Mouse (Mus musculus) kidney, embryonic 15.5 days (tissue): ENCODE measurements around the gene Apobr. TPM values are rescaled to one million over a fixed set of nuclear protein-coding genes. Genes with fewer than 3 reads are reported as not detected.

Experiments used
- ATAC-seq: fragments of 200-750 bp; cut with Nextera tagmentation; replicated peaks from 2 replicates; pipeline ENCODE4 v1.8.0; 2017; ENCODE audit warnings: moderate TSS enrichment; ENCODE audit not compliant: low FRiP score
- H3K27ac ChIP-seq: fragments of 300-500 bp; sonication (generic); 2 replicates; pipeline ENCODE4 v1.5.1; 2015; ENCODE audit warnings: mild to moderate bottlenecking, inconsistent platforms
- H3K27me3 ChIP-seq: fragments of 300-500 bp; sonication (generic); 2 replicates; pipeline ENCODE4 v1.6.1; 2015; ENCODE audit warnings: inconsistent platforms
- H3K36me3 ChIP-seq: fragments of 300-500 bp; sonication (generic); 2 replicates; pipeline ENCODE4 v1.6.1; 2015; ENCODE audit warnings: inconsistent platforms
- H3K4me1 ChIP-seq: fragments of 300-500 bp; sonication (generic); 2 replicates; pipeline ENCODE4 v1.6.1; 2015; ENCODE audit warnings: inconsistent platforms
- H3K4me2 ChIP-seq: fragments of 300-500 bp; sonication (generic); 2 replicates; pipeline ENCODE4 v1.6.1; 2015; ENCODE audit warnings: moderate library complexity, mild to moderate bottlenecking, inconsistent platforms
- H3K4me3 ChIP-seq: fragments of 300-500 bp; sonication (generic); replicated peaks from 2 replicates; pipeline ENCODE4 v1.5.1; 2015; ENCODE audit warnings: mild to moderate bottlenecking, inconsistent platforms
- H3K9ac ChIP-seq: fragments of 300-500 bp; sonication (generic); 2 replicates; pipeline ENCODE4 v1.6.1; 2015; ENCODE audit warnings: mild to moderate bottlenecking, inconsistent platforms
- H3K9me3 ChIP-seq: fragments of 300-500 bp; sonication (generic); replicated peaks from 2 replicates; pipeline ENCODE4 v1.6.1; 2016; ENCODE audit warnings: inconsistent platforms
- WGBS: fragments of 180-500 bp; shearing (Covaris S2); methylation state at CpG from one replicate; pipeline ENCODE4 v1.1.7; 2015; ENCODE audit warnings: mixed read lengths; 5-methylcytosine and 5-hydroxymethylcytosine counted together
- polyA plus RNA-seq: library from polyadenylated mRNA; unstranded; fragments of >200 nt; fragmentation: Nextera tagmentation; extraction: Ambion mirVana; gene quantifications from 2 replicates; pipeline ENCODE4 v1.2.1, GENCODE M21; 2015

Apobr gene
- polyA plus RNA-seq, 1 experiment from 2014 or later = 0.82 TPM

DNA sequence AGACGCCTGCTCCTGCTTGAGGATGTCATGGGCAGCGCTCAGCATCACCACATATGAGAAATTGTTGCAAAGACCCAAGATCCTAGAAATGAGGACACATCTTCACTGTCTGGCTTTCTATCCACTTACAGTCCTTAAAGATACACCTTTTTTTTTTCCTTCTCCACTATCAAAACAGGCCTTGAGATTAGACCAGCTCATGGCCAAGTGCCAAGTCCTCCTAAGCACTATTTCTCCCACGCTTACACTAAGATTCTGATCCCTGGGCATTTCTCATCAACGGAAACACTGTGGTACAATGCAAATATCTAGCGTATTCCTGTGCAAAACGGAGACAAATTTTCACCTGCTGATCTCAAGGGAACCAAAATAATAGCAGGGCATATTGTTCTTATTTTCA is 3.1 kb upstream of the Apobr start:
- 82% methylated on average over 6 of the region's 6 CpGs for WGBS
- Histone ChIP-seq H3K9ac (0 out of 2 replicates have a peak overlapping the region, but pooled peaks have one; percentile 21), H3K36me3 (peaks cover 19% of the 10 kb centered on the region), H3K27ac (no peak overlapping the region), H3K9me3 (no peaks in the 10 kb centered on the region), H3K4me1 (peaks cover 8% of the 10 kb centered on the region; the same call in 1 of the 2 replicates), H3K27me3 (peaks cover 5% of the 10 kb centered on the region), H3K4me2 (0 out of 2 replicates have a peak overlapping the region, but pooled peaks have one; percentile 6), H3K4me3 (no peak overlapping the region)
- no peak for ATAC-seq

DNA sequence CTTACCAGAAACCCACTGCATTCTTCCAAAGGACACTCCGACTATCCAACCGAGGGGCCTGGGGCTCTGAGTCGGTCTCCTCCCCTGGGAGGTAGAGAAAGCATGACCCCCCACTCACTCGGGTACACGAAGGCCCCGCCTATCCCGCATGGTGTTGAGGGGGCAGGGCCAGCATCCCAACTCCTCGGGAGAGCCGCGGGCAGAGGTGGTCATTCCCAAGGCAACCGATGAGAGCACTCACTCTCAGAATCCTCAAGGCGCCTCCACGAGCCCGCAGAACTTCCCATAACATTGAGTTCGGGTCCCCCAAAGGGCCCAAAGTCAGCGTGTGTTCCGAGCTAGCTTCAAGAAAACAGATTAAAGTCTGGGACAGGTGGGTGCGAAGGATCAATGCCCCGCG is 2.0 kb upstream of the Apobr start:
- peak overlapping the region; percentile 52 for H3K9ac ChIP-seq
- peak; percentile 63 for ATAC-seq
- peak overlapping the region; percentile 90; the same call in 1 of the 2 replicates for H3K27ac ChIP-seq
- peak overlapping the region; percentile 58 for H3K4me3 ChIP-seq
- H3K4me2 ChIP-seq = peak overlapping the region; percentile 89
- peaks cover 10% of the 10 kb centered on the region; the same call in 1 of the 2 replicates for H3K36me3 ChIP-seq
- peaks cover 19% of the 10 kb centered on the region for H3K4me1 ChIP-seq
- WGBS = under 1% methylated on average over 20 of the region's 20 CpGs
- peaks cover 8% of the 10 kb centered on the region for H3K27me3 ChIP-seq
- no peaks in the 10 kb centered on the region for H3K9me3 ChIP-seq

DNA sequence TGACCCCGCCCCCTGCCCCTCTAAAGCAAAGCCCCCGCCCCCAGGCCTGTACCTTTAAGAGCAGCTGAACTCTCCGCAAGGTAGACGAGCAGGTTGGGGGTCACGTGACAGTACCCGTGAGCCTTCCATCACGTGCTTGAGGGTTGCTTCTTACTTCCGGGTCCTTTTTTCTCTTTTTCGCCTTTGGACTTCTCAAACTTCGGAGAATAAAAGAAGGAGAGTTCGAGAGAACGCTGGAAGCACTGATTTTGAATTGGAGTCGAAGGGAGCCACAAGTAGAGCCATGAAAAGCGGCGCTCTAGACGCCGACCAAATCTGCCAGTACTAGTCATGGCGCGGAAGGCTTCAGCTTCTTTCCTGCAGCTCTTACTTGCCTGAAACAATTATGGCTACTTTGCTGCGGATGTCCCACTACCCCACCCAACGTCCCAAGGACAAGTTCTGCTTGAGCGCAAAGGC is 1.5 kb upstream of the Apobr start:
- H3K27me3 ChIP-seq = peaks cover 10% of the 10 kb centered on the region
- 2% methylated on average over 22 of the region's 22 CpGs for WGBS

DNA sequence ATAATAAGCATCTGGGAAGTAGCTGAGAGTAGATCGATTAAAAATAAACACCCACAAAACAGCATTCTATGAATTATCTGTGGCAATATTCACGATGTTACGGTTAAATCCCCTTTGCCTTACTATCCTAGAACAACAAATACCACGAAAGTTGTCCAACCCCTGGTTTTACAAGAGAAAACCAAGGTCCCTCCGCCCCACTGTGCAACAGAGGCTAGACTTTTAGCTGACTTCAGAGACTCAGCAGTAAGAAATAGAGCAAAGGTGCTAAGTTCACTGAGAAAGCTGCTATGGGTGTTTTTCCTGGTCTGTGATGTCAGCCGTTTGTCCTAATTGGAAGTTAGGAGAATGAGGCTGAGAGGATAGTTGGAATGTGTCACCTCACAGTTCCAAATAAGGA is 981 bp upstream of the Apobr start:
- peaks cover 10% of the 10 kb centered on the region for H3K27me3 ChIP-seq
- H3K36me3 ChIP-seq = 0 out of 2 replicates have a peak, but pooled peaks cover 3% of the 10 kb centered on the region
- peak overlapping the region; percentile 90; the same call in 1 of the 2 replicates for H3K27ac ChIP-seq
- H3K9me3 ChIP-seq = no peaks in the 10 kb centered on the region
- no peak for ATAC-seq
- peaks cover 23% of the 10 kb centered on the region for H3K4me1 ChIP-seq
- WGBS = 54% methylated on average over 6 of the region's 6 CpGs
- peak overlapping the region; percentile 89 for H3K4me2 ChIP-seq
- H3K4me3 ChIP-seq = peak overlapping the region; percentile 58
- H3K9ac ChIP-seq = peak overlapping the region; percentile 52; the same call in 1 of the 2 replicates

More for the DNA sequence above, 1.5 kb upstream of the Apobr start:
- Histone ChIP-seq H3K4me2 (peak overlapping the region; percentile 89), H3K36me3 (peaks cover 7% of the 10 kb centered on the region; the same call in 1 of the 2 replicates), H3K4me1 (peaks cover 23% of the 10 kb centered on the region), H3K9me3 (no peaks in the 10 kb centered on the region), H3K9ac (peak overlapping the region; percentile 52), H3K27ac (peak overlapping the region; percentile 90), H3K4me3 (peak overlapping the region; percentile 58)
- peak; percentile 74 for ATAC-seq

DNA sequence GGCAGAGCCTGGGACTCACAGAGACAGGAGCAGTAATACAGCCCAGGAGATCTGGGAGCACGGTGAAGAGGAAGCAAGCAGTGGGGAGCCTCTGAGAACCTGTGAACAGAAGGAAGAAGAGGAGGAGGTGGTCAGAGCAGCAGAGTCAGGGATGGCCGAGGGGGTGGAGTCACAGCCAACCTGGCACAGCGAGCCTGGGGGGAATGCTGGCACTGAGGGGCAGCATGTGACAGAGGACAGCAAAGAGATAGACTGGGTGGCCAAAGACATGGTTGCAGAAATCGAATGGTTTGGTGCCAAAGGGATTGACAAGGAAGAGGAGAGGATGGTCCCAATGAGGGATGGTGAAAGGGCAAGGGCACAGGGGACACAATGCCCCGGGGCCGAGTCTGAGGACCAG is 975 bp downstream of the Apobr start, which contains the start of gene Cln3:
TSS of gene Cln3 (minus strand) at position 101 of the 400 bp plus-strand sequence.
- Histone ChIP-seq H3K9me3 (no peaks in the 10 kb centered on the region), H3K4me3 (no peak within 1 kb of the TSS), H3K27me3 (peaks cover 10% of the 10 kb centered on the region), H3K4me1 (peaks cover 23% of the 10 kb centered on the region), H3K27ac (no peak within 1 kb of the TSS), H3K9ac (no peak within 1 kb of the TSS), H3K36me3 (no peaks in the 10 kb centered on the region), H3K4me2 (no peak within 1 kb of the TSS)
- ATAC-seq = no peak
- WGBS = 75% methylated on average over 6 of the region's 6 CpGs

DNA sequence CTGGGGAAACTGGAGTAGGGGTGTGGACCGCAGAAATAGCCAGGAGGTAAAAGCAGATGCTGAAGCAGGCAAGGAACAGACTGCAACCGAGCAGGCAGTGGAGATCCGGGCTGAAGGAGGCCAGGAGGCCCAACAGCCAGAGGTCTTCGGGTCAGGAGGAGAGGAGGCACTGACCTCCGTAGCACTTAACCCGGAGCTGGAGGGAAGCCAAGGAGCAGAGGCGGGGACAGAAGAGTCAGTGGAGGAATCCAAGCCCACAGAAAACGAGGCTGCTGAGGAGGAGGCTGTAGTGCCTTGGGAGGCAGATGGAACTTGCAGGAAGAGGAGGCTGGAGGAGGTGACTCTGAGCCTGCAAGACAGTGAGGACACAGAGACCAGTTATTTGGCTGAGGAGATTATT is 2.1 kb downstream of the Apobr start:
- no peak overlapping the region for H3K4me3 ChIP-seq
- H3K9ac ChIP-seq = no peak overlapping the region
- WGBS = 29% methylated on average over 8 of the region's 8 CpGs
- no peaks in the 10 kb centered on the region for H3K9me3 ChIP-seq
- H3K36me3 ChIP-seq = no peaks in the 10 kb centered on the region
- H3K4me2 ChIP-seq = no peak overlapping the region
- H3K27me3 ChIP-seq = peaks cover 10% of the 10 kb centered on the region
- no peak overlapping the region for H3K27ac ChIP-seq
- H3K4me1 ChIP-seq = peaks cover 21% of the 10 kb centered on the region
- ATAC-seq = no peak

DNA sequence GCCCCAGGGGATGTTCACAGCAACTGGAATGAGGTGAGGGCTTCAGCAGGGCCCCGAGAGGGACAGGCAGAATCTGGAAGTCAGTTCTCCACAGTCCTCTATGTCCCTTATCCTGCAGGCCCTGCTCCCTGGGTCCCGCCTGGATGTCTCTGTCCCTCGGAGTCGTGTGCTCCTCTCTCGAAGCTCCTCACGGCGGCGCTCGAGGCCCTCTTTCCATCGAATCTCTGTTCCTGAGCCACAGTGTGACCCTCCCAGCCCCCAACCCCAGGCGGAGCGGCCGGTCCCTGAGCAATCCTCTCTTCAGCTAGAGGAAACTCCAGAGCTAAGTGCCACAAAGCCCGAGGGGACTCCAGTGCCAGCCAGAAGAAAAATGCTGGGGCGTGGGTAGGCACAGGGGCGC is 3.0 kb downstream of the Apobr start:
- H3K9me3 ChIP-seq = no peaks in the 10 kb centered on the region
- H3K4me2 ChIP-seq = peak overlapping the region; percentile 49
- 0 out of 2 replicates have a peak overlapping the region, but pooled peaks have one; percentile 5 for H3K4me3 ChIP-seq
- H3K27ac ChIP-seq = no peak overlapping the region
- H3K9ac ChIP-seq = peak overlapping the region; percentile 8; the same call in 1 of the 2 replicates
- H3K27me3 ChIP-seq = peaks cover 10% of the 10 kb centered on the region
- ATAC-seq = peak; percentile 49
- H3K36me3 ChIP-seq = no peaks in the 10 kb centered on the region
- 6% methylated on average over 16 of the region's 16 CpGs for WGBS
- peaks cover 15% of the 10 kb centered on the region for H3K4me1 ChIP-seq

DNA sequence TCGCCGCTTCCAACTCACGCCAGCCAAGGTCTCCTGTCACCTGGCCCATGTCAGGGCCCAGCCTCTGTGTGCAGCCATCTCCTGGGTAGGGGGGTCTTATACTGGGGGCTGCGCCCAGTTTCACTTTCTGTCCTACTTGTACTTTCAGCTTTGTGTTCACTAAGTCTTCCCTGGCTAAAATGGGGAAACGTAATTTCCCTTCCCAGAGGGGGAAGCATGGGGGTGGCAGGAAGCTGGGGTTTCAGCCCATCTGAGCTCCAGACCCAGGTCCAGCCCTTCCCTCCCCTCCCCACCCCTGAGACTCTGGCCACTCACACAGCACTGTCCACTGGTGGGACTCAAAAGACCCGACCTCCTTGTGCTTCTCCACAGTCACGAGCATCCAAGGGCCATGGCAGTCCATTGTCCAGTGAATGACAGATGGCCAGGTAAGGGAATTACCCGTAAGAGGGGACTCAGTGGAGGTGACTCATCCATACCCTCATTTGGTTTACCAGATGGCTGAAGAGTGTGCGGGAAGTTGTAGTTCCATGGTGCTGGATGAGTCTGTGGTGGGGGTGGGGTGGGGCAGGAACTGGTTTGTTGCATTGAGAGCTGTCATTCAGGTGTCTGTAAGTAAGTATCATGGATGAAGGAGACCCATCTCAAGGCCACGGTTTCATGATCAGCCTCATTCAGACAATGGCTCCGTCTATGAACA is 10.3 kb downstream of the Apobr start, which contains the start of gene Il27:
TSS of gene Il27 (minus strand) at position 80 of the 700 bp plus-strand sequence.
- no peak for ATAC-seq
- no peak within 1 kb of the TSS for H3K4me2 ChIP-seq
- no peak within 1 kb of the TSS for H3K27ac ChIP-seq
- no peaks in the 10 kb centered on the region for H3K36me3 ChIP-seq
- no peak within 1 kb of the TSS for H3K9ac ChIP-seq
- no peaks in the 10 kb centered on the region for H3K9me3 ChIP-seq
- H3K4me3 ChIP-seq = no peak within 1 kb of the TSS
- no peaks in the 10 kb centered on the region for H3K4me1 ChIP-seq
- no peaks in the 10 kb centered on the region for H3K27me3 ChIP-seq
- WGBS = 81% methylated on average over 11 of the region's 11 CpGs

DNA sequence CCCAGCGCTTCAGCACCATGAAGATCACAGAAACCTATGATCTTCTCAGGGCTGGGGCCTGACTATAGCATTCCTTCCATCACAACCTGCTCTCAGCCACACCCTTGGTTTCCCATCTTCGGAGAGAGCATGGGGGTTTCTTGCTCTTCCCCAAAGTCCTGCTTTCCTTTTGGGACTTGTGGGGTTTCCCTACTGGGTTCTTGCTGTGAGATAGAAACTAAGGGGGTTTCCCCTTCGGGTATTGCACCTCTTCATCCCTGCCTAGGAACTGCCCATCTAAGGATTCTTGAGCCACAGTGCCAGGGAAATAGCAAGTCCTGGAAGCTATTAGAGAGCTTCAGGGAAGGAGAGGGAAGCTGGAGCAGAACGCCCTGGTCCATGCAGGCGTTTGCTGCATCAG is 11.1 kb downstream of the Apobr start:
- Histone ChIP-seq H3K4me3 (no peak overlapping the region), H3K36me3 (no peaks in the 10 kb centered on the region), H3K27me3 (no peaks in the 10 kb centered on the region), H3K27ac (no peak overlapping the region), H3K9ac (no peak overlapping the region), H3K4me1 (no peaks in the 10 kb centered on the region), H3K9me3 (no peaks in the 10 kb centered on the region), H3K4me2 (no peak overlapping the region)
- 75% methylated on average over 5 of the region's 5 CpGs for WGBS
- no peak for ATAC-seq

DNA sequence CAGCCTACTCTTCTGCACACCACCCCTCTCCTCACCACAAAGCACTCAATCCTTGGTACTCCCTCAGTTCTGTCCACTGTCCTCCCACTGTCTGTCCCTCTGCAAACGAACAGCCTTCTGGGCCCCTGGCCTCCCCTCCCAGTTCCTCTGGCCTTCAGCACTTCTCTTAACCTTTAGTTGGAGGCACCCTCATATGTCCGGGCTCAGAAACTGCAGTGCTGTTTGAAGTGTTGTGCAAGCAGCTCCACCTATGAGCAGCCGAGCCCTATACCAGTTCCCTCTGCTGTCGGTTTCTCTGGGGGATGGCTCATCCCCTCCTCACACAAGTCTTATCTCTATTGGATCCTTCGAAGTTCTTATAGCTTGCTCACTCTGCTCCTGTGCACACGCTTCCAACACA is 11.7 kb downstream of the Apobr start:
- no peak for ATAC-seq
- Histone ChIP-seq H3K27ac (no peak overlapping the region), H3K4me2 (no peak overlapping the region), H3K27me3 (no peaks in the 10 kb centered on the region), H3K4me1 (no peaks in the 10 kb centered on the region), H3K36me3 (no peaks in the 10 kb centered on the region), H3K4me3 (no peak overlapping the region), H3K9ac (no peak overlapping the region), H3K9me3 (no peaks in the 10 kb centered on the region)
- WGBS = 59% methylated on average over 6 of the region's 6 CpGs

DNA sequence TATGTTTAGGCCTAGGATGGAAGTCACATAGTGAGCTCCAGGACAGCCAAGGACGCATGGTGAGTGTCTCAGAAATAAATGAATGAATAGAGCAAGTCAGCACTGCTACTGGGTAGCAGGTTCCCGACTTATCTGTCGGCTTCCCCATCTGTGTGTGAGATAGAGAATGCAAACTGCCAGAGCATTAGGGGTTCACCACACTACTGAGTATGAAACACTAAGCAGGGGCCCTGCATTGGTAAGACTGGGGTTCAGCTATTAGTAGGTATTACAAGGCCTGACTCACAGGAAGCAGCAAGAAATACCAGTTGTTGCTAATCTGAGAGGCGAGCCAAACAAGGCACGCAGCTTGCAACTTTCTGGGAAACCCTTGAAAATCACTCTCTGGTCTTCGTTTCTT is 14.2 kb downstream of the Apobr start:
- Histone ChIP-seq H3K9ac (no peak overlapping the region), H3K36me3 (no peaks in the 10 kb centered on the region), H3K27me3 (no peaks in the 10 kb centered on the region), H3K27ac (no peak overlapping the region), H3K4me1 (no peaks in the 10 kb centered on the region), H3K4me2 (no peak overlapping the region), H3K4me3 (no peak overlapping the region), H3K9me3 (no peaks in the 10 kb centered on the region)
- 82% methylated on average over 6 of the region's 6 CpGs for WGBS
- ATAC-seq = no peak

DNA sequence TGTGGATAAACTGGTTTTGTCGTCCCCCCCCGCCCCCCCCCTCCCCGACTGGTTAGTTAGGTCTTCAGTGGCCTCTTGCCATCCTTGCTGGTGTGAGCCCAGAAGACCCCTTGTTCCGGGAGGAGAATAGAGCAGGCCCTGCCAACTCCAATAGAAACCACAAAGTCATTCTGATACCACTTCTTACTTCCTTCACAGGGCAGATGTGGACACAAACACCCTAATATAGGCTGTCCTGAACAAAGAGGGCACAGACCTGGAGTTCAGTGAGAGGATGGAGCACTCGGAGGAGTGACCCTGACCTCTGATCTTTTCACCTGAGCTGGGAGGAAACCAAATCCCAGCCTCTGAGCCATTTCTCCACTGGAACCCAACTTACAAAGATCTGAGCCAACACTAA is 17.2 kb downstream of the Apobr start:
- Histone ChIP-seq H3K4me1 (no peaks in the 10 kb centered on the region), H3K9me3 (no peaks in the 10 kb centered on the region), H3K27ac (no peak overlapping the region), H3K4me3 (no peak overlapping the region), H3K9ac (no peak overlapping the region), H3K36me3 (no peaks in the 10 kb centered on the region), H3K27me3 (no peaks in the 10 kb centered on the region), H3K4me2 (no peak overlapping the region)
- WGBS = 35% methylated on average over 5 of the region's 5 CpGs
- ATAC-seq = no peak
